Mouse (Mus musculus) adrenal gland, postnatal 10 days (tissue): ENCODE measurements around the gene Tmprss15. TPM values are rescaled to one million over a fixed set of nuclear protein-coding genes. Genes with fewer than 3 reads are reported as not detected.

Experiments used
- DNase-seq: peaks from one replicate; pipeline ENCODE4 v3.0.0; 2021; ENCODE audit warnings: mixed read lengths
- long read RNA-seq, 2 experiments: library from polyadenylated mRNA; stranded (forward); transcript quantifications; one replicate each; pipeline ENCODE4 v2.0.0; 2021
- total RNA-seq, 2 experiments: library from RNA; stranded (reverse); gene quantifications; 2 replicates each; pipeline ENCODE4 v1.2.3; 2021

Gene Tmprss15
- total RNA-seq, result not detected
- long read RNA-seq, experiment 1, result 0 reads
- long read RNA-seq, experiment 2, result 0 reads

- no peak for DNase-seq
These were observed at the start of gene Tmprss15 for GRCm38 (mm10) chr16:79090997-79091396. TSS of gene Tmprss15 (minus strand) at chr16:79091097.

GRCm38 (mm10) chr16:79114879-79115278, 24.0 kb upstream of the Tmprss15 start:
- no peak for DNase-seq

- no peak for DNase-seq
These were observed 18.6 kb upstream of the Tmprss15 start for GRCm38 (mm10) chr16:79109516-79109915.

GRCm38 (mm10) chr16:79108969-79109368, 18.1 kb upstream of the Tmprss15 start:
- no peak for DNase-seq

GRCm38 (mm10) chr16:79100325-79100724, 9.4 kb upstream of the Tmprss15 start:
- no peak for DNase-seq

GRCm38 (mm10) chr16:79098321-79098720, 7.4 kb upstream of the Tmprss15 start:
- DNase-seq, result no peak

- no peak for DNase-seq
These were observed 4.3 kb downstream of the Tmprss15 start for GRCm38 (mm10) chr16:79086550-79086949.

GRCm38 (mm10) chr16:79063848-79064247, 27.0 kb downstream of the Tmprss15 start:
- DNase-seq, result no peak

GRCm38 (mm10) chr16:79058775-79059558, 31.9 kb downstream of the Tmprss15 start:
- DNase-seq, result peak; percentile 39

GRCm38 (mm10) chr16:79032593-79032992, 58.3 kb downstream of the Tmprss15 start:
- DNase-seq, result no peak

GRCm38 (mm10) chr16:79002812-79003211, 88.1 kb downstream of the Tmprss15 start:
- no peak for DNase-seq

- DNase-seq, result no peak
These were observed 89.2 kb downstream of the Tmprss15 start for GRCm38 (mm10) chr16:79001679-79002078.

GRCm38 (mm10) chr16:78976384-78976783, 114.5 kb downstream of the Tmprss15 start:
- no peak for DNase-seq

GRCm38 (mm10) chr16:78974099-78974498, 116.8 kb downstream of the Tmprss15 start:
- no peak for DNase-seq

GRCm38 (mm10) chr16:78969091-78969731, 121.7 kb downstream of the Tmprss15 start:
- DNase-seq, result peak; percentile 3

- DNase-seq, result no peak
These were observed 133.5 kb downstream of the Tmprss15 start for GRCm38 (mm10) chr16:78957434-78957833.

- DNase-seq, result no peak
These were observed 140.5 kb downstream of the Tmprss15 start for GRCm38 (mm10) chr16:78950359-78950758.

- DNase-seq, result no peak
These were observed 153.1 kb downstream of the Tmprss15 start for GRCm38 (mm10) chr16:78937755-78938154.

GRCm38 (mm10) chr16:78934298-78934697, 156.6 kb downstream of the Tmprss15 start:
- no peak for DNase-seq

GRCm38 (mm10) chr16:78931287-78932025, 159.4 kb downstream of the Tmprss15 start:
- DNase-seq, result peak; percentile 3

- peak; percentile 15 for DNase-seq
These were observed 160.3 kb downstream of the Tmprss15 start, which contains the start of gene Chodl for GRCm38 (mm10) chr16:78930382-78931286. TSS of gene Chodl (plus strand) at chr16:78930948.

GRCm38 (mm10) chr16:78922644-78923043, 168.3 kb downstream of the Tmprss15 start:
- no peak for DNase-seq
